ENCODE assay signal across 22 mouse cellular contexts in genomic region chrX:160516027-160516426, GRCm38 (mm10). TPM values are rescaled to one million over a fixed set of nuclear protein-coding genes. Genes with fewer than 3 reads are reported as not detected.
A peak's percentile ranks its signal among the peaks of the same experiment; 100 is the strongest.
DNase-seq lines count a peak whose midpoint lies in the region; ATAC-seq and TF ChIP-seq lines count a peak whose summit lies in the region.
"Had no signal": no experiment of that assay in that cellular context is flagged by ENCODE, and none has a peak within 500 bp of the region (broad histone marks: within the 10 kb centered on the region; RNA-seq: fewer than 3 reads in every experiment).

No protein-coding gene starts in this region.

- no peak overlapping the region for H3K9ac ChIP-seq in kidney, embryonic 15.5 days
- H3K9ac ChIP-seq in MEL (ENCODE audit: control insufficient read depth, low read depth, low read length, poor library complexity, severe bottlenecking): no peak overlapping the region
- no peak overlapping the region for H3K9ac ChIP-seq in heart, embryonic 11.5 days (ENCODE audit: low read depth, low read length)
- H3K9ac ChIP-seq: embryonic facial prominence, embryonic 12.5 days; forebrain, embryonic 13.5 days had no signal

- TF ChIP-seq RAD21 in MEL (IDR thresholded peaks at IDR 0.05; ENCODE audit: low read depth, low read length): no peak

- H3K4me3 ChIP-seq in kidney, embryonic 15.5 days (replicated peaks): no peak overlapping the region
- no peak overlapping the region for H3K4me3 ChIP-seq in MEL (ENCODE audit: control insufficient read depth in 1 of 2, insufficient read depth in 1 of 2, low read depth in 2 of 2, low read length in 2 of 2)
- no peak overlapping the region for H3K4me3 ChIP-seq in heart, embryonic 11.5 days (ENCODE audit: low read depth, low read length)
- H3K4me3 ChIP-seq: embryonic facial prominence, embryonic 10.5 days; embryonic facial prominence, embryonic 12.5 days; forebrain, embryonic 13.5 days had no signal

- no peak for TF ChIP-seq POLR2A in MEL (IDR thresholded peaks at IDR 0.05; ENCODE audit: control insufficient read depth in 1 of 2, insufficient read depth in 1 of 2, low read depth in 1 of 2, low read length in 2 of 2, poor library complexity in 1 of 2)

- H3K79me2 ChIP-seq in MEL (ENCODE audit: control insufficient read depth, insufficient read depth, low read length, poor library complexity): no peaks in the 10 kb centered on the region

- no peak overlapping the region for H3K4me2 ChIP-seq in kidney, embryonic 15.5 days
- no peak overlapping the region for H3K4me2 ChIP-seq in heart, embryonic 11.5 days
- H3K4me2 ChIP-seq: embryonic facial prominence, embryonic 12.5 days; forebrain, embryonic 13.5 days had no signal

- no peak overlapping the region for H3K27ac ChIP-seq in kidney, embryonic 15.5 days
- H3K27ac ChIP-seq in MEL (ENCODE audit: control insufficient read depth, low read depth, low read length): no peak overlapping the region
- no peak overlapping the region for H3K27ac ChIP-seq in heart, embryonic 11.5 days (ENCODE audit: low read depth, low read length)
- H3K27ac ChIP-seq: embryonic facial prominence, embryonic 10.5 days; embryonic facial prominence, embryonic 12.5 days; forebrain, embryonic 13.5 days had no signal

- TF ChIP-seq EP300 in MEL (IDR thresholded peaks at IDR 0.05; ENCODE audit: low read depth in 1 of 2, low read length in 2 of 2): peak; percentile 35 to 71; a peak in 3 of 4 replicates

- no peak for DNase-seq in kidney, postnatal 25 days
- peak; percentile 39 for DNase-seq in MEL (ENCODE audit: low read depth, low spot score)
- DNase-seq: adrenal gland, adult 8-10 months; adrenal gland, postnatal 14 days; adrenal gland, postnatal 36 days; B cell, adult 2 months; cerebellum, adult 11-12 months; cerebellum, adult 2 months; cerebellum, adult 9-10 months; cerebellum, postnatal 10 days; cerebellum, postnatal 25 days had no signal

- peak; percentile 52; the same call in 1 of the 2 replicates for ATAC-seq in kidney, embryonic 15.5 days (replicated peaks; ENCODE audit: low FRiP score)
- ATAC-seq in megakaryocyte-erythroid progenitor cell, adult 5-6 weeks (replicated peaks; ENCODE audit: low FRiP score, low TSS enrichment, poor library complexity, severe bottlenecking): peak; percentile 78
- no peak for ATAC-seq in activated CD4-positive, CD25-positive, alpha-beta regulatory T cell, adult 4 months
- no peak for ATAC-seq in heart, embryonic 11.5 days (replicated peaks; ENCODE audit: insufficient number of reproducible peaks, low FRiP score, low TSS enrichment)
- ATAC-seq: CD4-positive, CD25-positive, alpha-beta regulatory T cell, adult 4 months; forebrain, embryonic 13.5 days; forebrain, embryonic 16.5 days had no signal

- H3K36me3 ChIP-seq in kidney, embryonic 15.5 days: no peaks in the 10 kb centered on the region
- H3K36me3 ChIP-seq in MEL (ENCODE audit: control insufficient read depth in 1 of 2, insufficient read depth in 2 of 2, low read length in 2 of 2): peaks cover 0 to 6% of the 10 kb centered on the region in 2 experiments; a peak in 3 of 4 replicates
- no peaks in the 10 kb centered on the region for H3K36me3 ChIP-seq in heart, embryonic 11.5 days (ENCODE audit: control insufficient read depth, insufficient read depth, low read length)
- H3K36me3 ChIP-seq: embryonic facial prominence, embryonic 10.5 days; embryonic facial prominence, embryonic 12.5 days had no signal

- H3K27me3 ChIP-seq in kidney, embryonic 15.5 days: peaks cover 23% of the 10 kb centered on the region; the same call in 1 of the 2 replicates
- no peaks in the 10 kb centered on the region for H3K27me3 ChIP-seq in MEL (ENCODE audit: control insufficient read depth in 1 of 2, insufficient read depth in 2 of 2, low read length in 2 of 2)
- no peaks in the 10 kb centered on the region for H3K27me3 ChIP-seq in heart, embryonic 11.5 days (ENCODE audit: control insufficient read depth, insufficient read depth, low read length)
- H3K27me3 ChIP-seq: CH12.LX; embryonic facial prominence, embryonic 12.5 days had no signal

- H3K4me1 ChIP-seq in kidney, embryonic 15.5 days: no peaks in the 10 kb centered on the region
- peaks cover 0 to 4% of the 10 kb centered on the region in 2 experiments; a peak in 2 of 4 replicates for H3K4me1 ChIP-seq in MEL (ENCODE audit: control insufficient read depth in 1 of 2, insufficient read depth in 2 of 2, low read length in 2 of 2)
- H3K4me1 ChIP-seq in heart, embryonic 11.5 days (ENCODE audit: control insufficient read depth, insufficient read depth, low read length): no peaks in the 10 kb centered on the region
- H3K4me1 ChIP-seq: embryonic facial prominence, embryonic 10.5 days; embryonic facial prominence, embryonic 12.5 days; forebrain, embryonic 13.5 days had no signal

- TF ChIP-seq CTCF in MEL (IDR thresholded peaks at IDR 0.05 in 2 of 3, conservative IDR thresholded peaks at IDR 0.05 in 1 of 3; ENCODE audit: control insufficient read depth in 1 of 3, insufficient read depth in 1 of 3, low read depth in 2 of 3, low read length in 3 of 3, poor library complexity in 1 of 3, severe bottlenecking in 1 of 3): no peak

- H3K9me3 ChIP-seq in kidney, embryonic 15.5 days (replicated peaks): no peaks in the 10 kb centered on the region
- H3K9me3 ChIP-seq in MEL (replicated peaks; ENCODE audit: insufficient read depth, low read length): no peaks in the 10 kb centered on the region
- H3K9me3 ChIP-seq in heart, embryonic 11.5 days (replicated peaks; ENCODE audit: control insufficient read depth, low read length): no peaks in the 10 kb centered on the region
- H3K9me3 ChIP-seq: embryonic facial prominence, embryonic 10.5 days; embryonic facial prominence, embryonic 12.5 days; forebrain, embryonic 13.5 days; G1E had no signal

TF ChIP-seq in MEL, 35 proteins besides CTCF, POLR2A, EP300 and RAD21:
- TF ChIP-seq MAZ (IDR thresholded peaks at IDR 0.05; ENCODE audit: low read depth, low read length) (no peak), CHD1 (IDR thresholded peaks at IDR 0.05; ENCODE audit: low read depth, low read length) (no peak), MYB (IDR thresholded peaks at IDR 0.05; ENCODE audit: low read depth, low read length) (peak; percentile 85)

RNA-seq across cellular contexts. Expression of gene Phka2, which starts 14.1 kb away (rescaled TPM):
- polyA plus RNA-seq in kidney, embryonic 15.5 days (2015; fragmentation: Nextera tagmentation; extraction: Ambion mirVana): 14.4 and 14.8 TPM in 2 replicates
- 16.6 and 20.7 TPM in 2 replicates for total RNA-seq in MEL (2012; rRNA removed)
- 10 to 100 TPM in 1 of 2 experiments, not detected in 1; 31.0 TPM for polyA plus RNA-seq in MEL (2012; ENCODE audit: insufficient read depth in 1 of 2, insufficient read length in 2 of 2, low read depth in 1 of 2, low replicate concordance in 2 of 2, missing spikeins in 1 of 2)
- total RNA-seq in megakaryocyte-erythroid progenitor cell, adult 5-6 weeks (2014; fragmentation: Nextera tagmentation): 46.3 and 60.7 TPM in 2 replicates
- 30.5 and 32.0 TPM in 2 replicates for total RNA-seq in megakaryocyte-erythroid progenitor cell, adult 5-6 weeks (2017)
- polyA plus RNA-seq in activated CD4-positive, CD25-positive, alpha-beta regulatory T cell, adult 4 months (2017; shearing (Covaris generic)): 1 to 10 TPM; 6.4 to 9.0 TPM
- polyA plus RNA-seq in heart, embryonic 11.5 days (2014; fragmentation: Nextera tagmentation; extraction: Ambion mirVana): 22.0 and 23.6 TPM in 2 replicates

Comparison
In these comparisons a context has a peak if more than half of its experiments do, and no peak if none do; other contexts are left out.
1. ATAC-seq: peak in kidney, embryonic 15.5 days (single experiment) and megakaryocyte-erythroid progenitor cell, adult 5-6 weeks (single experiment); none in activated CD4-positive, CD25-positive, alpha-beta regulatory T cell, adult 4 months (single experiment) and heart, embryonic 11.5 days (single experiment).